Mouse (Mus musculus) hindbrain, postnatal 0 days (tissue): ENCODE results near the gene Skint3. TPM values are rescaled to one million over a fixed set of nuclear protein-coding genes. Genes with fewer than 3 reads are reported as not detected.

Experiments
- ATAC-seq: fragments of 200-750 bp; cut with Nextera tagmentation; 2 replicates; pipeline ENCODE4 v1.8.0; 2017; ENCODE audit warnings: mild to moderate bottlenecking, moderate TSS enrichment, moderate library complexity
- DNase-seq: peaks from one replicate; pipeline ENCODE4 v3.0.0-alpha.2; 2015; ENCODE audit warnings: low spot score
- H3K27ac ChIP-seq: fragments of 300-500 bp; sonication (generic); 2 replicates; pipeline ENCODE4 v1.5.1; 2014; ENCODE audit warnings: mild to moderate bottlenecking
- H3K27me3 ChIP-seq: fragments of 300-500 bp; sonication (generic); 2 replicates; pipeline ENCODE4 v1.6.1; 2014; ENCODE audit warnings: low read length, mixed read lengths; ENCODE audit not compliant: insufficient read depth
- H3K36me3 ChIP-seq: fragments of 300-500 bp; sonication (generic); 2 replicates; pipeline ENCODE4 v1.6.1; 2014; ENCODE audit warnings: low read length, mixed read lengths; ENCODE audit not compliant: insufficient read depth
- H3K4me1 ChIP-seq: fragments of 300-500 bp; sonication (generic); 2 replicates; pipeline ENCODE4 v1.6.1; 2014; ENCODE audit warnings: antibody characterized with exemption, low read length, mixed read lengths; ENCODE audit not compliant: insufficient read depth
- H3K4me2 ChIP-seq: fragments of 300-500 bp; sonication (generic); 2 replicates; pipeline ENCODE4 v1.6.1; 2014; ENCODE audit warnings: low read depth, mild to moderate bottlenecking, low read length, moderate library complexity, mixed read lengths
- H3K4me3 ChIP-seq: fragments of 300-500 bp; sonication (generic); 2 replicates; pipeline ENCODE4 v1.5.1; 2014; ENCODE audit warnings: low read length
- H3K9ac ChIP-seq: fragments of 300-500 bp; sonication (generic); replicated peaks from 2 replicates; pipeline ENCODE4 v1.6.1; 2014; ENCODE audit warnings: mild to moderate bottlenecking, low read length, moderate library complexity, mixed read lengths
- H3K9me3 ChIP-seq: fragments of 300-500 bp; sonication (generic); 2 replicates; pipeline ENCODE4 v1.6.1; 2016; ENCODE audit warnings: low read length, mixed read lengths
- CTCF ChIP-seq: IDR thresholded peaks from 2 replicates; pipeline ENCODE4 v1.5.1; 2016; ENCODE audit warnings: antibody characterized with exemption, control low read depth, low read depth
- WGBS: fragments of 180-500 bp; shearing (Covaris S2); extraction: QIAGEN DNeasy Blood & Tissue Kit; methylation state at CpG from one replicate; pipeline ENCODE4 v1.1.7; 2014; 5-methylcytosine and 5-hydroxymethylcytosine counted together
- polyA plus RNA-seq: library from polyadenylated mRNA; unstranded; fragments of >200 nt; fragmentation: Nextera tagmentation; extraction: Ambion mirVana; gene quantifications from 2 replicates; pipeline ENCODE4 v1.2.1, GENCODE M21; 2015
- total RNA-seq: library from RNA; depleted of rRNA; stranded (reverse); fragments of >200 nt; gene quantifications from 2 replicates; pipeline ENCODE4 v1.2.3, GENCODE M21; 2014; rRNA removed

Gene Skint3
- total RNA-seq (not detected in 2 replicates), polyA plus RNA-seq (not detected in 2 replicates)

DNA sequence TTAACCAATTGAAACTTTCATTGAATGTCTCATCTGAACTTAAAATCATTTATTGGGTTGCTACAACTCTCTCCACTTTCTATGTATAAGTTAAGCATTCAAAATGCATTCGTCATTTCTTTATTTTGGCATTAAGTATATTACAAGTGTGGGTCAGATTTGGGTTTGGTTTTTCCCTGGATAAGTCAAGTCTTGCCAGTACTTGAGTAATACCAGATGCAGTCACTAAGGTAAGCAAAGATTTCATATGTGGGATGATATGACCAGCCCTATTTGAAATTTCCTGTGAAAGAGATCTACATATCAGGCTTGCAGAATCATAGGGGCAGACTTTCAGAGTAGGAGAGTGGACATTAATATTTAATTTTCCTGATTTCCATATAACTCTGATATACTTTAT lies at the start of gene Skint3:
Skint3 (plus strand) TSS at position 301 of the 400 bp plus-strand sequence.
- Histone ChIP-seq H3K4me1 (no peaks in the 10 kb centered on the region), H3K4me2 (no peak within 1 kb of the TSS), H3K27me3 (no peaks in the 10 kb centered on the region), H3K9ac (no peak within 1 kb of the TSS), H3K27ac (no peak within 1 kb of the TSS), H3K4me3 (no peak within 1 kb of the TSS), H3K9me3 (0 out of 2 replicates have a peak, but pooled peaks cover 2% of the 10 kb centered on the region), H3K36me3 (no peaks in the 10 kb centered on the region)
- WGBS = 89% methylated on average over 1 of the region's 1 CpGs
- DNase-seq (no peak), ATAC-seq (no peak)
- TF ChIP-seq CTCF = no peak

GRCm38 (mm10) chr4:112243416-112243815 lies 11.4 kb downstream of the Skint3 start:
- DNase-seq = no peak
- H3K9me3 ChIP-seq = no peaks in the 10 kb centered on the region
- H3K36me3 ChIP-seq = no peaks in the 10 kb centered on the region
- no peaks in the 10 kb centered on the region for H3K27me3 ChIP-seq
- no peak overlapping the region for H3K4me2 ChIP-seq
- H3K4me1 ChIP-seq = no peaks in the 10 kb centered on the region
- H3K27ac ChIP-seq = no peak overlapping the region
- no peak for TF ChIP-seq CTCF
- ATAC-seq = no peak
- no peak overlapping the region for H3K9ac ChIP-seq
- 56% methylated on average over 1 of the region's 1 CpGs for WGBS
- no peak overlapping the region for H3K4me3 ChIP-seq

DNA sequence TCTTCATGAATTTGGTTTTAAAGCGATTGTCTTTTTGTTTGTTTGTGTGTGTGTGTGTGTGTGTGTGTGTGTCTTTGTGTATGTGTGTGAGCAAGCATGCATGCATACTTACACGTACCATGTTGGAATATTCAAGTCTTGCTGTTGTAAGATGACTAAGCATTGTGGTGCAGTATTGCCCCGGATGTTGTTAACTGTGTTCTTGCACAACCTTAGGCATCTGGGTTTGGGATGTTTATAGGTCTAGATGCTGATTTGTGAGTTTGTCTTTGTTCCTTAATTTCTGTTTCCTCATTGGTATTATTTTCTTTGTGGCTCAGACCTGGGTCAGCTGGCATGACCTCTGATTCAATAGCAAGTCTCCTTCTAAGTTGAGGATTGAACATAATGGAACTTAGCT lies 11.9 kb downstream of the Skint3 start:
- DNase-seq (no peak), ATAC-seq (no peak)
- 86% methylated on average over 3 of the region's 3 CpGs for WGBS
- H3K4me3 ChIP-seq = no peak overlapping the region
- H3K36me3 ChIP-seq = no peaks in the 10 kb centered on the region
- no peaks in the 10 kb centered on the region for H3K27me3 ChIP-seq
- no peak overlapping the region for H3K4me2 ChIP-seq
- H3K27ac ChIP-seq = no peak overlapping the region
- no peak for TF ChIP-seq CTCF
- H3K4me1 ChIP-seq = no peaks in the 10 kb centered on the region
- peaks cover 1% of the 10 kb centered on the region; the same call in 1 of the 2 replicates for H3K9me3 ChIP-seq
- H3K9ac ChIP-seq = no peak overlapping the region

- no peak overlapping the region for H3K27ac ChIP-seq
- H3K4me1 ChIP-seq = no peaks in the 10 kb centered on the region
- no peak overlapping the region for H3K9ac ChIP-seq
- ATAC-seq (no peak), DNase-seq (no peak)
- no peaks in the 10 kb centered on the region for H3K27me3 ChIP-seq
- no peaks in the 10 kb centered on the region for H3K36me3 ChIP-seq
- no peak overlapping the region for H3K4me2 ChIP-seq
- no peak for TF ChIP-seq CTCF
- H3K4me3 ChIP-seq = no peak overlapping the region
- 79% methylated on average over 5 of the region's 5 CpGs for WGBS
- H3K9me3 ChIP-seq = no peaks in the 10 kb centered on the region; the same call in 1 of the 2 replicates
These were observed 24.0 kb downstream of the Skint3 start for GRCm38 (mm10) chr4:112256022-112256421.

DNA sequence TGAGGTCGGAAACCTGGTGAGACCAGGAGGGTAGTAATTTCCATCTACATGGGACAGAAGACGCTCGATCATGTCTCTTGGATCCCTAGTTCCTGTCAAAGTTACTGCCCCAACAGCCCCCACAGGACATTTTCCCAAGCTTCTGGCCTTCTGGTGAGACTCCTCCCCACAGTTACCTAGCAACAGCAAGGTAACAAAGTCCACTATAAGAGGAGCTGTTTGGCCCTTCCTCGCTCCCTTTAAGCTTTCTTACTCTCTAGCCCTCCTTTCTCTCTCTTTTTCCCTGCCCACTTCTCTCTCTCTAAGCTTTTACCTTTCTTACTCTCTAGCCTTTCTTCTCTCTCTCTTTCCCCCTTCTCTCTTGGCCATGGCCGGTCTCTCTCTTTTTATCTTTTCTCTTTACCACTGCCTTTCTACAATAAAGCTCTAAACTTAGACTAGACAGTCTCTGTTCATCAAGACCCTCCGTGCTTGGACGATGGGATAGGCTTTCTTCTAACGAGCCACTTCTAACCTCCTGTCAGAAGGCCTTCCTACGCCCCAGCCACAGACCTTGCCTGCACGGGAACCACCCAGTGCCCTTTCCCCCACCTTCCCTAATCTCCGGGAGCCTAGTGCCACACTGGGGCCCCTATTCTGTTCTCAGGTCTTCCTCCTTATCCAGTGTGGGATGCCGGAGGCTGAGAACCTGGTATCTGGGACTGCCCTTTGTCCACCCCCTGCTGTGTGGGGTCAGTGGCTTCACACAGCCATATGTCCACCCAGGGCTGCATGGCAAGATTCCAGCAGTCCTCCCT lies 55.3 kb downstream of the Skint3 start:
- no peaks in the 10 kb centered on the region for H3K36me3 ChIP-seq
- H3K27ac ChIP-seq = no peak overlapping the region
- H3K4me2 ChIP-seq = no peak overlapping the region
- no peak for DNase-seq
- H3K9ac ChIP-seq = no peak overlapping the region
- ATAC-seq = no peak
- TF ChIP-seq CTCF = no peak
- H3K4me1 ChIP-seq = no peaks in the 10 kb centered on the region
- H3K9me3 ChIP-seq = peaks cover 7% of the 10 kb centered on the region; the same call in 1 of the 2 replicates
- H3K4me3 ChIP-seq = no peak overlapping the region
- H3K27me3 ChIP-seq = no peaks in the 10 kb centered on the region
- WGBS = 87% methylated on average over 12 of the region's 12 CpGs

GRCm38 (mm10) chr4:112288396-112288795 lies 56.4 kb downstream of the Skint3 start:
- no peaks in the 10 kb centered on the region for H3K4me1 ChIP-seq
- DNase-seq (no peak), ATAC-seq (no peak)
- WGBS = 88% methylated on average over 4 of the region's 4 CpGs
- H3K9ac ChIP-seq = no peak overlapping the region
- no peak for TF ChIP-seq CTCF
- H3K4me2 ChIP-seq = no peak overlapping the region
- H3K4me3 ChIP-seq = no peak overlapping the region
- H3K27ac ChIP-seq = no peak overlapping the region
- H3K9me3 ChIP-seq = peaks cover 7% of the 10 kb centered on the region; the same call in 1 of the 2 replicates
- H3K36me3 ChIP-seq = no peaks in the 10 kb centered on the region
- no peaks in the 10 kb centered on the region for H3K27me3 ChIP-seq

- Histone ChIP-seq H3K27ac (no peak overlapping the region), H3K4me2 (no peak overlapping the region), H3K4me1 (no peaks in the 10 kb centered on the region), H3K27me3 (no peaks in the 10 kb centered on the region), H3K4me3 (no peak overlapping the region), H3K9ac (no peak overlapping the region), H3K9me3 (peaks cover 5% of the 10 kb centered on the region; the same call in 1 of the 2 replicates), H3K36me3 (no peaks in the 10 kb centered on the region)
- no peak for TF ChIP-seq CTCF
- DNase-seq (no peak), ATAC-seq (no peak)
- 50% methylated on average over 1 of the region's 1 CpGs for WGBS
These were observed 70.3 kb downstream of the Skint3 start for GRCm38 (mm10) chr4:112302305-112302704.
